Mouse (Mus musculus): ENCODE results near the gene Ccni. TPM values are rescaled to one million over a fixed set of nuclear protein-coding genes. Genes with fewer than 3 reads are reported as not detected.

The Ccni gene
- polyA plus RNA-seq, 1 experiment from 2014 or later: 91.2 TPM

DNA sequence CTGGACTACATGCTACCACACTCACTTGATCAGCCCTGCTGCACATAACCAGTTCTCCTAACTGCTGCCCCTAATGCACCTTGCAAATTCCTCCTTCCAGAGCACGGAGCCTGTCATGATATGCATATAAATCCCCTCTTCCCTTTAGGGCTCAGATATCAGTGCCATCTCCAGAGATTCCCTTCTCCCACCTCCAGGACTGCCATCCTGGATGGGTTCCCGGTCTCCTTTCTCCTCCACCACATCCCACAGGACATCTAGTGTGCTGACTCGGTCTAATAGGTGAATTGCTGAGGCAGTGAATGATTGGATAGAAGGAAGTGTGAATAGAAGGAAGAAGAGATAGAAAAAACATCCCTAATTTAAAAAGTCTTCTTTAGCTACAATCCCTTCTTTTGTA is 25.4 kb upstream of the Ccni start:
- Histone ChIP-seq H3K4me2 (replicated peaks) (no peak overlapping the region), H3K36me3 (no peaks in the 10 kb centered on the region), H3K27ac (no peak overlapping the region), H3K4me3 (replicated peaks) (no peak overlapping the region), H3K9ac (no peak overlapping the region), H3K27me3 (replicated peaks) (no peaks in the 10 kb centered on the region), H3K4me1 (replicated peaks) (no peaks in the 10 kb centered on the region), H3K9me3 (no peaks in the 10 kb centered on the region)
- 77% methylated on average over 3 of the region's 3 CpGs for WGBS
- ATAC-seq: no peak

DNA sequence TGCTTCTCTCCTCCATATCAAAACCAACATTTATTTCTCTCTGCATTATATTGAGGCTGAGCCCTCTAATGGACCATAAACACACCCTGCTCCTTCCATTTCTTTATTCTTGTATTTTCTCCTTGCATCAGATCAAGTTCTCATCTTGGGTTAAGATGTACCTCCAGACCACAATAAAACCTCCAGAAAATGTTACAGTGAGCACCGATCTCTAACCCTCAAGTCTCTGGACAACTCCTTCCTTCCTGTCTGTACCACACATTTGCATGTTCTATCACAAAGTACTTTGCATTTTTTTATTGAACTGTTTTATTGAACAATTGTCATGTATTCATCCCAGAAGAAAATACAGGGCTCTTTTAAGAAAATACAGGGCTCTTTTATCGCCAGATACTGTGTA is 23.2 kb upstream of the Ccni start:
- no peak overlapping the region for H3K27ac ChIP-seq
- 81% methylated on average over 2 of the region's 2 CpGs for WGBS
- H3K9me3 ChIP-seq: no peaks in the 10 kb centered on the region
- H3K4me2 ChIP-seq (replicated peaks): no peak overlapping the region
- no peaks in the 10 kb centered on the region for H3K27me3 ChIP-seq (replicated peaks)
- no peaks in the 10 kb centered on the region for H3K36me3 ChIP-seq
- H3K4me1 ChIP-seq (replicated peaks): no peaks in the 10 kb centered on the region
- H3K4me3 ChIP-seq (replicated peaks): no peak overlapping the region
- ATAC-seq: no peak
- H3K9ac ChIP-seq: no peak overlapping the region

DNA sequence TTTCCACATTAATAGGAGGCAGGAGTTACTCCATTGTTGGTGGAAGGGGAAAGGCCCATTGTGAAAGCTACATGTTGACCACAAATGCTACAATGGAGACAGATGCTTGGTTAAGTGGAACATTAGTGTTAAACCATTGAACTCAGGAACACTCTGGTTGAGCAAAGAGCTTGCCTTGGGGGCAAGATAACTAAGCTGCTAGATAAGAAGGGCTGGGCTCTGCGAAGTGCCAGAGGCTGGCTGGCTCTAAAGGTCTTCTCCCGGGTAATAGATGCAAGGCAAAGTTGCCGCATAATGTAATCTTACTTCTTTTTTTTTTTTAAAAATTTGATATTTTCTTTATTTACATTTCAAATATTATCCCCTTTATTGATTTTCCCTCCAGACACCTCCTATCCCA is 20.9 kb upstream of the Ccni start:
- Histone ChIP-seq H3K9ac (no peak overlapping the region), H3K27me3 (replicated peaks) (no peaks in the 10 kb centered on the region), H3K36me3 (no peaks in the 10 kb centered on the region), H3K27ac (no peak overlapping the region), H3K4me2 (replicated peaks) (no peak overlapping the region), H3K4me3 (replicated peaks) (no peak overlapping the region), H3K4me1 (replicated peaks) (no peaks in the 10 kb centered on the region), H3K9me3 (no peaks in the 10 kb centered on the region)
- no peak for ATAC-seq
- WGBS: 78% methylated on average over 3 of the region's 3 CpGs

DNA sequence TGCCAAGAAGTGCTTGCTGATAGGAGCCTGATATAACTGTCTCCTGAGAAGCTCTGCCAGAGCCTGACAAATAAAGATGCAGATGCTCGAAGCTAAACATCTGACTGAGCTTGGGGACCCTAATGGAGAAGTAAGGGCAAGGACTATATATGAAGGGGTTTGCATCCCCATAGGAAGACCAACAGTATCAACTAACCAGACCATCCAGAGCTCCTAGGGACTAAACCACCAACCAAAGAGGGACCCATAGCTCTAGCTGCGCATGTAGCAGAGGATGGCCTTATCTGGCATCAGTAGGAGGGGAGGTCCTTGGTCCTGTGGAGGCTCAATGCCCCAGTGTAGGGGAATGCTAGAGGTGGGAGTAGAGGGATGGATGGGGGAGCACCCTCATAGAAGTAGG is 18.3 kb upstream of the Ccni start:
- Histone ChIP-seq H3K27me3 (replicated peaks) (no peaks in the 10 kb centered on the region), H3K9me3 (no peaks in the 10 kb centered on the region)
- WGBS: 83% methylated on average over 2 of the region's 2 CpGs

DNA sequence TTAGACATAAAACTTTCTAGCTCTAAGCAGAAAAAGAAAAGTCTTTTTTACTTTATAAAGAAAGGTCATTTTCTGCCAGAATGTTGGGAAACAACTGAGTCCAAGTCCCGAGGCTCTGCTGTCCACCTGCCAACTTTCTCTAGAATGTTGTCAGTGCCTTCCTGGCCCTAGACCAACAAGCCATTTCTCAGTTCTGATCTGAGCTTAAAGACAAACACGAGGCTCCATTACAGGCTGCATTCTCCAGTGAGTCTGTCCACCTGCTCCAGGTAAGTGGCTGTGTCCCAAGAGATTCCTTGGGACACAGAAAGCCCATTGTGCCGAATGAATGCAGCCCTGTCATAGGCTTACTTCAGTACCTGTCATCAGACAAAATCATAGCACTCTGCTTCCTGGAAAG is 15.4 kb upstream of the Ccni start:
- no peak for ATAC-seq

More for the DNA sequence above, 18.3 kb upstream of the Ccni start:
- no peak for ATAC-seq
- Histone ChIP-seq H3K4me2 (replicated peaks) (no peak overlapping the region), H3K9ac (no peak overlapping the region), H3K36me3 (no peaks in the 10 kb centered on the region), H3K4me1 (replicated peaks) (no peaks in the 10 kb centered on the region), H3K27ac (no peak overlapping the region), H3K4me3 (replicated peaks) (no peak overlapping the region)

DNA sequence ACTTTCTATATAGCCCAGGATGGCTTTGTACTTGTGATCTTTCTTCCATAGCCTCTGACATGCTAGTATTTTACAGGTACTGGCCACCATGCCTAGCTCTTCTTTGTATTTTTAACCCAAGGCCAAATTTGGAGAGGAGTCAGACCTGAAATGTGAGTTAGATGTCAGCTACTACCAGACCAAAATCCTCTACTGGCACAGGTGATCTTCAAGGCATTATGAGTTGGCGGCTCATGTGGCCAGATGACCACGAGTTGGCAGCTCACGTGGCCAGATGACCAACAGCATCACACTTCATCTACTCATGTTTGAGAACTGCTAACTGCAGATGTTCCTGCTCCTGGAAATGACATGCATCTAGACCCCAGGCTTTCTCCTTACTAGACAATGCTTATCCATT is 12.1 kb upstream of the Ccni start:
- Histone ChIP-seq H3K27ac (no peak overlapping the region), H3K4me2 (replicated peaks) (no peak overlapping the region), H3K4me3 (replicated peaks) (no peak overlapping the region), H3K36me3 (no peaks in the 10 kb centered on the region), H3K9ac (no peak overlapping the region), H3K4me1 (replicated peaks) (no peaks in the 10 kb centered on the region), H3K27me3 (replicated peaks) (no peaks in the 10 kb centered on the region), H3K9me3 (no peaks in the 10 kb centered on the region)
- WGBS: 86% methylated on average over 3 of the region's 3 CpGs
- ATAC-seq: no peak

More for the DNA sequence above, 15.4 kb upstream of the Ccni start:
- Histone ChIP-seq H3K36me3 (no peaks in the 10 kb centered on the region), H3K27ac (no peak overlapping the region), H3K9ac (no peak overlapping the region), H3K4me2 (replicated peaks) (no peak overlapping the region), H3K9me3 (no peaks in the 10 kb centered on the region), H3K4me1 (replicated peaks) (no peaks in the 10 kb centered on the region), H3K27me3 (replicated peaks) (no peaks in the 10 kb centered on the region), H3K4me3 (replicated peaks) (no peak overlapping the region)
- WGBS: 56% methylated on average over 3 of the region's 3 CpGs

DNA sequence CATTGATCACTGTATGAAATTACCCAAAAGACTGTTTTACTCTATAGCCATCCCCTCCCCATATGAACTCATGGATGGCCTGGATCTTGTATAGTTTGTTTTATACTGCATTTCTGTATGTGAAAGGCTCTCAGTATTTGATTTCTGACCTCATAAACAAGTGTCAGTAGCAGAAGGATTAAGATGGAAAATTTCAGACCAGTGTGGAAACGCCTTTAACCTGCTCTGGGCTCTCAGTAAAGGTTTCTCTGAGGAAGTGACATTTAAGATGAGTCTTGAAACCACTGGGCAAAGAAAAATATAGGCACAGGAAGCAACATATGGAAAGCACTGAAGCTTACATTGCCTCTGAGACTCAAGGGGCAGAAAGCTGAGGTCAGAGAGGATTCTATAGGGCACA is 1.3 kb upstream of the Ccni start:
- no peaks in the 10 kb centered on the region for H3K4me1 ChIP-seq (replicated peaks)
- H3K9me3 ChIP-seq: no peaks in the 10 kb centered on the region
- H3K36me3 ChIP-seq: no peaks in the 10 kb centered on the region
- WGBS: 52% methylated on average over 1 of the region's 1 CpGs
- no peak overlapping the region for H3K9ac ChIP-seq
- ATAC-seq: no peak
- no peak overlapping the region for H3K4me3 ChIP-seq (replicated peaks)
- no peak overlapping the region for H3K27ac ChIP-seq
- no peaks in the 10 kb centered on the region for H3K27me3 ChIP-seq (replicated peaks)
- no peak overlapping the region for H3K4me2 ChIP-seq (replicated peaks)

DNA sequence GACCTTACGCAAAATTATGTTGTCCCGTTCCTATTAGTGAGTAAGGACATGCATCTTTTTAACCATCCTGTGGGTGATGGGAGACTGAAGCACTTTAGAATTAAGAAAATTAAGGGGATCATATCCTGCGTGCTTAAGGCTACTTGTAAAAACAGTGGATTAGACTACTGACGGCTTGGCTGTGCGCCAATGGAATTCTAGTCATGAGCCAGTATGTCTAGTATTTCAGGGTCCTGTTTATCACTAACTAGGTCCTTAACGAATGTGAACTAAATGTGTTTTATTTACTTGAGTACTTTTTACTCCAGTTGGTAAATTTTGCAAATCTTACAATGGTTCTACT is 682 bp upstream of the Ccni start:
- H3K27me3 ChIP-seq (replicated peaks): no peaks in the 10 kb centered on the region
- H3K27ac ChIP-seq: peak overlapping the region; percentile 91
- peak overlapping the region; percentile 88 for H3K4me3 ChIP-seq (replicated peaks)
- no peaks in the 10 kb centered on the region for H3K9me3 ChIP-seq
- H3K4me2 ChIP-seq (replicated peaks): peak overlapping the region; percentile 51
- H3K9ac ChIP-seq: peak overlapping the region; percentile 96
- ATAC-seq: peak; percentile 7
- no peaks in the 10 kb centered on the region for H3K4me1 ChIP-seq (replicated peaks)
- 3% methylated on average over 6 of the region's 6 CpGs for WGBS
- H3K36me3 ChIP-seq: no peaks in the 10 kb centered on the region

DNA sequence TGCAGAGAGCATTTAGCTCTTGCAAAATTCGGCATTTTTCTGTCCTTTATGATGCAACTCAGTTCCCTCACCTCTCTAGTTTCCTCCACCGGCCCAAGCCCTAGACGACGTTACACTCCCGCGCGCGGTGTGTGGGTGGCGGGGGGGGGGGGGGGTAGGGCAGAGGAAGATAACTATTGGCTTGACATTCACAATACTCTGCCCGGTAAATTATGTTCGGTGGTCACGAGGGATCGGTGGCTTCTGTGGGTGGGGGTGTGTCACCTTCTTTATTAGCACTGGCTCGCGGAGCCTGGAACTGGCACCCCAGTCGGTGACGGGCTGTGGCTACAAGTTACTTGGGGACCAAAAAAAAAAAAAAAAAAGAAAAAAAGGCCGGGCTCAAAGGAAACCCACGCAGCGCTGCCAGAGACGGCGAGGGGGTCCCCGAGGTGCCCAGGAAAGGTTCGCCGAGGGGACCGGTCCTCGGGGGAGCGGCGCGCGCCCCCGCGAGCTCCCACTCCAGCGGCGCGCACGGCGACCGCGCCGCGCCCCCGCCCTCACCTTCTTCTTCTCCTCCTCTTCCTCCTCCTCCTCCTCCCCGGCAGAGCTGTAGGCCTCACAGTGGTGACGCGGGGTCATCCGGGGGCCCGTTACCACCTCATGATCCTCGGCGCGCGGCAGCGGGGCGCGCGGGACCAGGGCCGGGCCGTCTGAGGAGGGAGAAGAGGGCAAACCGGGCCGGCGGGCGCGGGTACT is 755 bp downstream of the Ccni start:
- H3K9me3 ChIP-seq: no peaks in the 10 kb centered on the region
- no peaks in the 10 kb centered on the region for H3K4me1 ChIP-seq (replicated peaks)
- H3K27me3 ChIP-seq (replicated peaks): no peaks in the 10 kb centered on the region
- peak overlapping the region; percentile 96 for H3K9ac ChIP-seq
- peak; percentile 69 for ATAC-seq
- peak overlapping the region; percentile 88 for H3K4me3 ChIP-seq (replicated peaks)
- peak overlapping the region; percentile 91 for H3K27ac ChIP-seq
- H3K36me3 ChIP-seq: peaks cover 2% of the 10 kb centered on the region; the same call in 1 of the 2 replicates
- WGBS: under 1% methylated on average over 61 of the region's 63 CpGs
- H3K4me2 ChIP-seq (replicated peaks): peak overlapping the region; percentile 69

DNA sequence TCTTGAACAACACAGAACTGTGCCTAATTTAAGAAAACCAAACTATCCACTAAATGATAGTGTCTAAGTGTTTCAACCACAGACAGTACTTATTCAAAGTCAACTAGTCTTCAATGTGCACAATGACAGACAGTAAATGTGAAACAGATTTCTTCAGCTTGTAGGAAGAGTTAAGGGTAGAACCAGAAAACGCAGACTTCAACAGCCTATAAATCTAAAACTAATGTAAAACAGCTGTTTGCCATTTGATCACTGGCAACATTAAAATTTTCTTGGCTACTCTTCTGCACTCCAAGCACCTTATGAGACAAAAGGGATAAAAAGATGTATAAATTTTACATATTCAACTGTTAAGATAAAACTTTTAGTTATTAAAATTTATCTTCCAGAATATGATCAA is 5.1 kb downstream of the Ccni start:
- Histone ChIP-seq H3K9me3 (no peaks in the 10 kb centered on the region), H3K4me3 (replicated peaks) (no peak overlapping the region), H3K36me3 (peaks cover 9% of the 10 kb centered on the region; the same call in 1 of the 2 replicates), H3K27ac (no peak overlapping the region), H3K9ac (no peak overlapping the region), H3K4me1 (replicated peaks) (no peaks in the 10 kb centered on the region), H3K4me2 (replicated peaks) (no peak overlapping the region), H3K27me3 (replicated peaks) (no peaks in the 10 kb centered on the region)
- 77% methylated on average over 1 of the region's 1 CpGs for WGBS
- ATAC-seq: no peak

DNA sequence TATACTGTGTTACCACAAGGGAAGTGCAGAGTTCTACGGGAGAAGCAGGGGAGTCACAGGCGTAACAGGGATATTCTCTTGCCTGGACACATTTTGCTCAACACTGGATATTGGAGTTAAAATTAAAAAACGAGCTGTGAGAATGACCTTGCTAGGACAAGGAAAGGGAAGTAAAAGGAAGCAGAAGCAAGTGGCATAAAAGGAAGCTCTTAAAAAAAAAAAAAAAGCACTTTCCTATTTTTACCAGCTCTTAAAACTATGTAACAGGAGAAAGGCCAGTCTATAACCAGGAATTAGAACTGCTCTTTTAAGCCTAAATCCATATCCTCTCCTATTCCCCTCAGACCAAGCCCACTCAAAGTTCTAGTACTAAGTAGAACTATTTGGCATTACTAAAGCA is 8.1 kb downstream of the Ccni start:
- H3K4me3 ChIP-seq (replicated peaks): no peak overlapping the region
- no peak overlapping the region for H3K9ac ChIP-seq
- H3K9me3 ChIP-seq: no peaks in the 10 kb centered on the region
- H3K4me1 ChIP-seq (replicated peaks): no peaks in the 10 kb centered on the region
- H3K36me3 ChIP-seq: peaks cover 11% of the 10 kb centered on the region; the same call in 1 of the 2 replicates
- WGBS: 87% methylated on average over 3 of the region's 3 CpGs
- H3K27me3 ChIP-seq (replicated peaks): no peaks in the 10 kb centered on the region
- no peak for ATAC-seq
- H3K27ac ChIP-seq: no peak overlapping the region
- no peak overlapping the region for H3K4me2 ChIP-seq (replicated peaks)

DNA sequence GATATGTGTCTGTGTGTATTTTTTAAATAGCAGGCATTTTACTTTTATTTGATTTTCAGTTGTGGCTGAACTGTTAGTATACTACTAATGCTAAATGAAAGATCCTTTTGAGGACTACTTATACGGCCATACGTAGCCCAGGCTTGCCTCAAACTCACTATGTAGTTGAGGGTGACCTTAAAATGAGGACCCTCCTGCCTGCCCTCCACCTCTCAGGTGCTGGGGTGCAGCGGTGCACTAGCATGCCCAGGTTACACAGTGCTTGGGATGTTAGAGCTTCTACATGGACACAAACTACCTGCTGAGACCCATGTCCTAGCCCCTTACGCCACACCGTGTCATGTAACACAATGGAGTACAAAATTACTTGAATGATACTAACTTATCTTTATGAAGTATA is 15.9 kb downstream of the Ccni start:
- 94% methylated on average over 5 of the region's 5 CpGs for WGBS
- H3K9me3 ChIP-seq: no peaks in the 10 kb centered on the region
- H3K27me3 ChIP-seq (replicated peaks): no peaks in the 10 kb centered on the region
- no peaks in the 10 kb centered on the region for H3K4me1 ChIP-seq (replicated peaks)
- no peak for ATAC-seq
- H3K27ac ChIP-seq: no peak overlapping the region
- no peak overlapping the region for H3K9ac ChIP-seq
- no peak overlapping the region for H3K4me3 ChIP-seq (replicated peaks)
- H3K4me2 ChIP-seq (replicated peaks): no peak overlapping the region
- H3K36me3 ChIP-seq: peaks cover 16% of the 10 kb centered on the region

DNA sequence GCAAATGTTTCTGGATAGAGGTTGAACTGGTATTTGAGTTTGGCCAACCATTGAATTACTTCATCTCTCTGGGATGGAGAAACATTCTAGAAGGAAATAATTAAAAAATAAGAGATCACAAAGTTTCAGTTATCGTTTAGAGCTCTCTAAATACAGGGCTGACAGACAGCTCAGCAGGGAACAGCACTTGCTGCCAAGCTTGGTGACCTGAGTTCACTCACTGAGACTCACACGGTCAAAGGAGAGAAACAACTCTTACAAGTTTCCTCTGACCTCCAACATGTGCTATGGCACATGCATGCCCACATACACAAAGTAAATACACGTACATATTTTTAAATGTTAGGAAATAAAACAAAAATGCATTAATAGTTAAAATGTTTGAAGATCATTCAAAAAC is 16.7 kb downstream of the Ccni start:
- ATAC-seq: no peak
- no peak overlapping the region for H3K4me3 ChIP-seq (replicated peaks)
- H3K36me3 ChIP-seq: peaks cover 18% of the 10 kb centered on the region
- no peaks in the 10 kb centered on the region for H3K9me3 ChIP-seq
- no peaks in the 10 kb centered on the region for H3K4me1 ChIP-seq (replicated peaks)
- H3K27me3 ChIP-seq (replicated peaks): no peaks in the 10 kb centered on the region
- H3K27ac ChIP-seq: no peak overlapping the region
- no peak overlapping the region for H3K9ac ChIP-seq
- 78% methylated on average over 3 of the region's 3 CpGs for WGBS
- H3K4me2 ChIP-seq (replicated peaks): no peak overlapping the region
